Mouse (Mus musculus) thymus, postnatal 25 days (tissue): ENCODE measurements around the gene Fos.
"Not testable (repeated sequence)": the region's sequence is repeated elsewhere in the genome, so short reads cannot be mapped to it uniquely, and the experiment has no call there.

Source experiments
- DNase-seq: peaks from one replicate; pipeline ENCODE4 v3.0.0; 2022

Gene Fos

DNA sequence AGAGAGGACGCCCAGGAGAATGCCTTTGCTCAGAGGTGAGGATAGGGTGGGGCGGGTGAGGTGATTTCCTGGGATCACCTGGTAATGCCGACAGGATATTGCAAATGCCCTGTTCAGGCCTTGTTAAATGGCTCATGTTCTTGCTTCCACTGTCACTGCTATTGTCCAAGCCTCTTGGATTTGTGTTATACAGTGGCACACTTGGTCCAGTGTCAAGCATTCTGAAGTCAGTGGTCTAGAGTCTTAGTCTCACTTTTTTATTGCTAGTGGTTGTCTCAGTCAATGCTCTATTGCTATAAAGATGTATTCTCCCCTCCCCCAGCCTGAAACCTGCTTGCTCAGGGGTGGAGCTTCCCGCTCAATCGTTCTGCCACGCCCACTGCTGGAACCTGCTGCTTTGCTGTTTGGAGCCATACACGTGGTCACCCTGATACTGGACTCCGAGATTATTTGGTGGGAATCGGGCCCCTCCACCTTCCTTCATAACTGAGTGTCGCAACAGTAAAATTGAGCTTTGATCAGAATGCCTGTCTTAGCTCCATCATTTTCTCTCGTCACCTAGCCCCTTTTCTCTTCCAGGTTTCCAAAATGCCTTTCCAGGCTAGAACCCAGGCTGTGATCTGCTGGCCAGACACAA, 51.3 kb downstream of the Fos start:
- not testable (repeated sequence) for DNase-seq
